Mouse (Mus musculus) cerebellum, adult 9-11 months (tissue): ENCODE measurements around the gene Rnf130.

Source experiments
- DNase-seq: peaks from one replicate; pipeline ENCODE4 v3.0.0; 2022

The Rnf130 gene

GRCm38 (mm10) chr11:50025721-50026520 is 775 bp downstream of the Rnf130 start:
- DNase-seq, result peak; percentile 39

GRCm38 (mm10) chr11:50026521-50027090 is 1.5 kb downstream of the Rnf130 start:
- DNase-seq, result no peak

GRCm38 (mm10) chr11:50028416-50028815 is 3.3 kb downstream of the Rnf130 start:
- DNase-seq, result peak; percentile 36

GRCm38 (mm10) chr11:50034155-50034554 is 9.0 kb downstream of the Rnf130 start:
- no peak for DNase-seq

- DNase-seq, result no peak
Measured at GRCm38 (mm10) chr11:50035726-50036125, 10.6 kb downstream of the Rnf130 start.

- peak; percentile 51 for DNase-seq
Measured at GRCm38 (mm10) chr11:50036781-50037460, 11.8 kb downstream of the Rnf130 start.

GRCm38 (mm10) chr11:50038757-50039156 is 13.6 kb downstream of the Rnf130 start:
- no peak for DNase-seq

GRCm38 (mm10) chr11:50041148-50041547 is 16.0 kb downstream of the Rnf130 start:
- DNase-seq, result no peak

GRCm38 (mm10) chr11:50042345-50042997 is 17.3 kb downstream of the Rnf130 start:
- DNase-seq, result no peak

- DNase-seq, result no peak
Measured at GRCm38 (mm10) chr11:50044454-50044853, 19.3 kb downstream of the Rnf130 start.

GRCm38 (mm10) chr11:50047610-50048009 is 22.5 kb downstream of the Rnf130 start:
- no peak for DNase-seq

GRCm38 (mm10) chr11:50048115-50048514 is 23.0 kb downstream of the Rnf130 start:
- DNase-seq, result no peak

- DNase-seq, result no peak
Measured at GRCm38 (mm10) chr11:50050392-50050791, 25.2 kb downstream of the Rnf130 start.

GRCm38 (mm10) chr11:50057713-50058112 is 32.6 kb downstream of the Rnf130 start:
- no peak for DNase-seq

- no peak for DNase-seq
Measured at GRCm38 (mm10) chr11:50058277-50058676, 33.1 kb downstream of the Rnf130 start.

GRCm38 (mm10) chr11:50059045-50059444 is 33.9 kb downstream of the Rnf130 start:
- peak; percentile 47 for DNase-seq

- DNase-seq, result peak; percentile 61
Measured at GRCm38 (mm10) chr11:50062116-50062515, 37.0 kb downstream of the Rnf130 start.

- DNase-seq, result no peak
Measured at GRCm38 (mm10) chr11:50066088-50066487, 40.9 kb downstream of the Rnf130 start.

- peak; percentile 78 for DNase-seq
Measured at GRCm38 (mm10) chr11:50073830-50074229, 48.7 kb downstream of the Rnf130 start.

- DNase-seq, result no peak
Measured at GRCm38 (mm10) chr11:50076756-50077155, 51.6 kb downstream of the Rnf130 start.

- no peak for DNase-seq
Measured at GRCm38 (mm10) chr11:50081365-50082190, 56.4 kb downstream of the Rnf130 start.

GRCm38 (mm10) chr11:50086211-50086610 is 61.1 kb downstream of the Rnf130 start:
- DNase-seq, result no peak
